Mouse (Mus musculus): Measurements from ENCODE around the gene Arl13a.
"Not testable (repeated sequence)": the region's sequence is repeated elsewhere in the genome, so short reads cannot be mapped to it uniquely, and the experiment has no call there.

Gene Arl13a

DNA sequence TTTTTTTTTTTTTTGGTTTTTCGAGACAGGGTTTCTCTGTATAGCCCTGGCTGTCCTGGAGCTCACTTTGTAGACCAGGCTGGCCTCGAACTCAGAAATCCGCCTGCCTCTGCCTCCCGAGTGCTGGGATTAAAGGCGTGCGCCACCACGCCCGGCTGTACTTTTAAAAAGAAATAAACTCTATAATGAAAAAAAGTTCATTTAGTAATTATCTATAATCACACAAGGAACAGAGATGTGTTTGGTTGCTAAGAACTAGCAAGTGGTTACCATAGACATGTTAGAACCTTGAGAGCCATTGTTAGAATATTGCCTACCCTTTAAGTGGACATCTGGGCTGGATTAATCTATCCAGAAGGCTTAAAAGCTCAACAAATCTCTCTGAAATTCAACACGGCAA is at the start of gene Arl13a:
Gene Arl13a (plus strand): TSS at position 301 of the 400 bp plus-strand sequence.
- not testable (repeated sequence) for DNase-seq

DNA sequence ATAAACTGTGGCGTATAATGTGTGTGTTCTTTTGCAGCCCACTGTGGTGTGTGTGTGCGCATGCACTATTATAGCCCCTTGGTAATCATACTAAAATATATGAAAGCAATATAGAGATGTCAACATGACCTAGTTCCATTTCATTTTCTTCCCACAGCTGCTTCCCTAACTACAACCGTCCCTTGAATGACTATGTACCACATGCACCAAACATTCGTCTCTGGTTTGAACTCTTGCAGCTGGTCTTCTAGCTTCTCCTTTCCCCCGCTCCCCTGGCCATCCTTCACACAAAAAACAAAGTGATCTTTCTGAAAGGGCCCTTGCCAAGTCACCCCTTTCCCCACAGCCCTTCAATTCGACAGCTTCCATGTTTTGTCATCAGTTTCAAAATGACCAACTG is 47.3 kb upstream of the Arl13a start:
- no peak for DNase-seq

DNA sequence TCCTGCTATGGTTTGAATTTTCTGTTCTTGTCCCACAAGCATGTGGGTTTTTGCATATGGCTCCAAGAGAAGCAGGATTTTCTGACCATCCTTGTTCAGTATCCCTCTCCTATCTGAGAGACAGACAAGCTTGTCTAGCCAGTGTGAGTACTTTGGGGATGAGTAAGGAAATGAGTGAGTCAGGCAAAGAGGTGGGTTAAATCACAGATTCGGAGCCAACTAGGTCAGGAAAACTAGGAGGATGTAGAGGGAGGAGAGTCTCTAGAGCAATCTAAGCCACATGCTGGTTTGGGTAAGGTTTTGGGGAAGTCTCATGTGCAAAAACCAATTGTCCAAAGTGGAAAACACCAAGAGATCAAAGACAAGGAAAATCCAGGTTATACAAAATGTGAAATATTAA is 45.8 kb upstream of the Arl13a start:
- DNase-seq: no peak

DNA sequence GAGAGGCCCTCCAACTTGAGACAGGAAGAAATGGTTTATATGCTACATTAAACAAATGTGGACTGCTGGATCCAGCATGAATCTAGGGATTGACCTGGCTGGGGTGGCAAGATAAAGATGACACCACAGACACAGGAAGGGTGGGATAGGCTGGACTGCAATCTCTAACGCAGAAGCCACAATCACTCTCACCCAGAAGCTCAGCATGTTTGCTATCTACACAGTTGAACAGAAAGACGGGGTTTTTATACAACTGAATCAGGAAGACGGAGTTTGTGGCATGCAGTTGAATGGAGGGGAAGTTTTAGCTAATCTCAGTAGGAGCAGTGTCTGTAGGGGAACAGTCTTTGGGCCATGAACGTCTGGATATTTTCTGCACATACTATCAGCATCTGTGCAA is 45.3 kb upstream of the Arl13a start:
- DNase-seq: no peak

DNA sequence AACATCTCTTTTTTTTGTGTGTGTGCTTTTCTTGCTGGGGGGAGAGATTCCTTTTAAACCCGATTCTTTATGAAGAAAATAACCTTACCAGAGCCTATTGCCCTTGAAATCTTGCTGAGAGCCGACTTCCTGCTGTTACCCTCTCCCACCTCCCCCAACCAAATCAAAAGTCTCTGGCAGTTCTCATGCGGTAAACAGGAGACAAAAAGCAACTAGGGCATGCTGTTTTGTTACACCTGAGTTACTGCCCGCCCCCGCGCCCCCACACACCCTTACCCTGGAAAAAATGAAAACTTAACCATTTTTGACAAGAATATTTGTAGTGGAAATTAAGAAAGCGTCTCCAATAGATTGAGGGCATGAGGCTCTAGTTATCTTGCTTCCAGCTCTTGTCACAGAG is 29.1 kb upstream of the Arl13a start:
- DNase-seq: no peak

DNA sequence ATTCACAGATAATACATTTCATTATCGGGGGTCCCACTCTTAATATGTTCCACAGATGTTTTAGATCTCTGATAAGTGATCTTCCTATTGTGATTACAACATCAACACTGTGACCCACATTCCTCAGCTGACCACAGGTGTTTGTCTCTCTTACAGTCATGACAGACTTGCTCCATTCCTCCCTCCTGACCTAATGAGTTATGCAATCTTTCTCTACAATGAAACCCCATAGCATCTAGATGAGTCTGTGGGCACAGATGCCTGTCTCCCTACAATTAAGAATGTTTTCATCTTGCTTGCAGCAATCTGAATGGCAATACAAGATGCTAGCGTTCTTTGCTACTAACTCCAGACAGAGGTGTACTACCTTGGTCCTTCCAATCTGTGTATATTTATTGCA is 26.9 kb upstream of the Arl13a start:
- no peak for DNase-seq

DNA sequence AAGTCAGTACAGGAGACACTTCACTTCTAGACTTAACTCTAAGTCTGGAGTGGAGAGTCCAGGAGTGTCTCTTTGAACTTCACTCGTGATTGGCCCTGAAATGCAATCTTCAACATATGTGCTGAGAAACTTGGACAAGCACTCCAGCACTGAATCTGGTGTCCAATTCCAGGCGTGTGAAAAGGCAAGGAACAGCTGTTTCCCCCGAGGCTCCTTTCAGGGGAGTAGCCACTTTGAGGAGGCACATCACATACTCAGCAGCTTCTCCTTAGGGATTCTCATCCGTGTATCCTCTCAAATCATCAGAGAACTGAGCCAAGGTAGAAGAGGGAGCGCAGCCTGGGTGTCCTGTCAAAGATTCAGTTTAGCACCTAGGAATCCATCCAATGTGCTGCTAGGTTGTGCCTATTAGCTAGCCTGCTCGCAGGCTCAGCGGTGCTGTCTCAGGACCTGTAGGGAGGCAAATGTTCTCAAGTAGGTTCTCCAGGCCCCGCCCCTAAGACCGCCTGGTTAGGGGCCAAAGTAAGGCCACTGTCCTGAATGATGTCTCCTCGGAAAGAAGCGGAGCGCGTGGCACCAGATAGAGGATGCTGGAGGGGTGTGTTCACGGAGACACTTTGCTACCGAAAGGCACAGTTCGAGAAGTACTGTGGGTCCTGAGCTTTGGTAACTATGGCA is 25.1 kb upstream of the Arl13a start, which contains the start of gene Xkrx:
Gene Xkrx (minus strand): TSS at position 34 of the 678 bp plus-strand sequence.
- DNase-seq: no peak

DNA sequence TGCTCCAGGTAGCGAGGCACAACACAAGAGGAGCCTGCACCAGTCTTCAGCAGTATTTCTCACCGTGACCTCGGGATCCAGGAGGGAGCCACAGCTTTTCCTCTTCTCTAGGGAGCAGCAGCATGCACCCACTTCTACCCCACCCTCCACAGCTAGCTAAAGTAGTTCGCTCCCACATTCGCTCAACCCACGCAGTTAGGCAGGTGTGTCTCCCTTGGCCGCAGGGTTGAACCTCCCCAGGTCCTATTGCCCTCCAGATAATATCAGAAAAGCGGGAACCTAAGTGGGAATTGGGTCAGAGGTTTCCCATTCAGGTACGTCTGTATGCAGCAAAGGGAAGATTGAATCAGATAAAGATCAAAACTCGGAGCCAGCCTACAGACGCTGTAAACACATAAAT is 24.5 kb upstream of the Arl13a start:
- no peak for DNase-seq

DNA sequence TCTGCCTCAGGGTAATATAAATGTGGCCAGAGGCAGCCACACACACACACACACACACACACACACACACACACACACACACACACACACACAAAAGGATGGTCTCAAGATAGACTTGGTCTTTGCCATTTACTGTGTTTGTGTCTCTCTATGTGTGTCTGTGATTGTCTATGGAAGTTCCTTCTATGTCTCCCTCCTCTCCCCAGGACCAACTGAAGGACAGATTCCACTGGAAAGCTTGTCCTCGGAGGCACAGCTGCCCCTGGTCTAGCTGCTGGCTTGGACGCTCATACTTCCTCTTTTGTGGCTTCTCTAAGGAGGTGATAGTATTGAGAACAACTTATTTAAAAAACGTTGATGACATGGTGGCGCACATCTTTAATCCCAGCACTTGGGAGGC is 23.8 kb upstream of the Arl13a start:
- peak; percentile 2 for DNase-seq

DNA sequence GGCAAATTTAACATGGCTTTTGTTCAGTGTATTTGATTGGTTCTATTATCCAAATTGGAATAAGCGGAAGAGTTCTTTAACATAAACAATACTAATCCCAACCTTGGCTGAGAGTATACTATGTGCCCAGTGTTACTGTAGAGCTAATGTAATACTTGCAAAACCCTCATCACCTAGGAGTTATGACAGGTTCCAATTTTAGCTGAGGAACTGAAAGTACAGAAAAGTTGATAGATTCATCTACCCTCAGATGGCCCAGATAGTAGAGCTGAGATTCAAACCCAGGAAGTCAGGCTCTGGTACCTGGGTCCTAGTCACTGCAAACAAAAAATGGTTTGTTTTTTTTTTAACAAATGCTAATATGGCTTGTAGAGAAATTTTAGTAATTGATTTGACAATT is 16.7 kb upstream of the Arl13a start:
- DNase-seq: no peak

DNA sequence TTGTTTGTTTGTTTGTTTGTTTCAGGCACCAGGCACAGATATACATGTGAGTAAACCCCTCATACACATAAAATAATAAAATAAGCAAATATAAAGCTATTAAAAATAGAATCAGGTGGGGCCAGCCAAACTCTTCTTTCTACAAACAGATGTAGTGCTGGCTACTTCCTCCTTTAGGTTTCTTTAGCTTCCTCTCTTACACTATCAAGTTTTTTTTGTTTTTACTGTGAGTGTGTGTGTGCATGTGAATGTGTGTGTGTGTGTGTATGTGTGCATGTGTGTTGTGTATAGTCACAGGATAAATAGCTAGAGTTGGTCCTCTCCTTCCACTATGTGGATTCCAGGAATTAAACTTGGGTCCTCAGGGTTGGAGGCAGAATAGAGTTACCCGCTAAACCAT is 12.6 kb upstream of the Arl13a start:
- no peak for DNase-seq

DNA sequence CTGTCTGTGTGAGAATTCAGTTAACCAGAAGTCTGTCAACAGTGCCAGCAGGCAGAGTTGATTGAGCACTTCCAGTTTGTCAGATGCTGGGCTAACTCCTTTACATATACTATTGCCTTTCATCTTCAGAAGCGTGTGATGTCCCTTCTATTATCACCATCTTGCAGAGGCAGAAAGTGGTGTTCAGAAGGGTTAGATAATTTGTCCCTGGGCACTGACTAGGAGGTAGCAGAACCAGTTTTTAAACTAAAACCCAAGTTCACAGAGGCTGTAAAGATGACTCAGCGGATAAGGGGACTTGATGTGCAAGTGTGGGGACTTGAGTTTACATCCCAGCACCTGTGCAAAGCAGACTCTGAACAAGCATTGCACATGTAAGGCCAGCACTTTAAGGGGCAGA is 21.2 kb downstream of the Arl13a start:
- DNase-seq: no peak

DNA sequence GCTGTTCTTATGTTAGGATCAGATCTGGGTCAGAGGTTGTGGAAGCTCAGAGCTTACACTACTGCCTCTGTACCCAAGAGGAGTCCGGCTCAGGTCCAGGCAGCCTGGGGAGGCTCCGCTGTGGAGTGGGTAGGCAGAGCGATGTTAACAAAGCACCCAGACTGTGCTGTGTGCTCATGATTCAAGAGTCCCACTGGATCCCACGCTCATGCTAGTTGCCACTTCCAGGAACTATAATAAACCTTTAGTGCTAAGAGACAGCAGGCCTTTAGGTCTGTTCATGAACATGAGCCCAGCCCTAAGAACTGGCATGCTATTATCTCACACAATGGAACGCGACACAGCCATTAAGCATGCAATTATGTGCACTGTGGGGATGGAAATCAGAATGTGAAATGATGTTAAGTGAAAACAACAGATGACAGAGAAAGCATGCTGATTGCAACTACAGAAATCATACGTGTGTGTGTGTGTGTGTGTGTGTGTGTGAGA is 23.9 kb downstream of the Arl13a start:
- no peak for DNase-seq

DNA sequence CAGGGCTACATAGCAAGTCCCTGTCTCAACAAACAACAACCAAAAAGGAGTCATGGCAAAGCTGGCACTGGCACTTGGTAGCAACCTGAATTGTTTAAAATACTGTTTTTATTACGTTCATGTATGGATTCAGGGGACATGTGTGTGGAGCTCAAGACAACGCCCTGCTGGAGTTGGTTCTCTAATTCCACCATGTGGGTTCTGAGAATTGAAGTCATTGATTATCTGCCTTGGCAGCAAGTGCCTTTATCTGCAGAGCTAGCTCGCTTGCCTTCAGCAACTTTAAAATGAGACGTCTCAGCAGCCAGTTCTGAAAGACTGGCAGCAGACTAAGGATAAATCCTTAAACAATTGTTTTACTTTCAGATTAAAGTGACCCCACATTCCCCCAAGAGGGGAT is 30.9 kb downstream of the Arl13a start:
- DNase-seq: peak; percentile 21

DNA sequence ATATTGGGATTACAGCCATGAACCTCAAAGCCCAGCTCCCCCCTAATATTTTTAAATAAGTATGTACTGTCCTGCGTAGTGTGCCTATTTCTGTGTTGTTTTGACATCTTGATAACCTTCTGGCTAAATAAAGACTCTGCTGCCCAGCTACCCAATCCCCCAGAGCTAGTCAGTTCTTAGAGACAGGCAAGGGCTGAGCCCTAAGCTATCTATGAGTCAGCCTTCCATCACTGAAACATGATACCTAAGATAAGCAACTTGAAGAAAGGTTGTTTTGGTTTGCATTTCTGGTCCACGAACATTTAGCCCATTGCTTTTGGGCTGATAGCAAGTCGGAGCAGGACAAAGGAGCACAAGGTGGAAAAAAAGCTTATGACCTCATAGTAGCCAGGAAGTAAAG is 33.3 kb downstream of the Arl13a start:
- no peak for DNase-seq

DNA sequence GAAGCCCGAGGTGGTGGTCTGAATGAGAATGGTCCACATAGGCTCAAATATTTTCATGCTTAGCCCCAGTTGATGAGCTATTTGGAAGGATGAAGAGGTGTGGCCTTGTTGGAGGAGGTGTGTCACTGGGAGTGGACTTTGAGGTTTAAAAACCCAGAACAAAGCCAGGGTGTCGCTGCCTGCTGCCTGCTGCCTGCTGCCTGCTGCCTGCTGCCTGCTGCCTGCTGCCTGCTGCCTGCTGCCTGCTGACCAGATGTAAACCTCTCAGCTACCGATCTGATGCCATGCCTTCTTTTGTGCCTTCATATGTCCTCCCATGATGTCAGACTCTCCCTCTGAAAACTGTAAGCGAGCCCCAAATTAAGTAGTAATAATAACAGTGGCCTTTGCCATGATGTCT is 34.6 kb downstream of the Arl13a start, which contains the start of gene Nox1:
Gene Nox1 (minus strand): TSS at position 101 of the 400 bp plus-strand sequence.
- no peak for DNase-seq

DNA sequence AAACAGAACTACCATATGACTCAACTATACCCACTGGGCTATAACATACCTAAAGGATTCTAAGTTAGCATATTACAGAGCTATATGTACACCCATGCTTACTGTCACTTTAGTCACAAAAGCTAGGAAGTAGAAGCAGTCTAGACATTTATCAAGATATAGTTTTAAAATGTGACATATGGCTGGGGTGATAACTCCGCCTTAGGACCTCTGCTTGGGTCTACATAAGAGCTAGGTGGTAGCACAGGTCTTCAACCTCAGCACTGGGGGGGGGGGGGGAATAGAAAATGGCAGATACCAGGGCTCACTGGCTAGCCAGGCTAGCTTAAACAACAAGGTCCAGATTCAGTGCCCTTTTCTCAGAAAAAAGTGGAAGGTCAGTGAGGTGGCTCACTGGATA is 45.7 kb downstream of the Arl13a start:
- DNase-seq: no peak

DNA sequence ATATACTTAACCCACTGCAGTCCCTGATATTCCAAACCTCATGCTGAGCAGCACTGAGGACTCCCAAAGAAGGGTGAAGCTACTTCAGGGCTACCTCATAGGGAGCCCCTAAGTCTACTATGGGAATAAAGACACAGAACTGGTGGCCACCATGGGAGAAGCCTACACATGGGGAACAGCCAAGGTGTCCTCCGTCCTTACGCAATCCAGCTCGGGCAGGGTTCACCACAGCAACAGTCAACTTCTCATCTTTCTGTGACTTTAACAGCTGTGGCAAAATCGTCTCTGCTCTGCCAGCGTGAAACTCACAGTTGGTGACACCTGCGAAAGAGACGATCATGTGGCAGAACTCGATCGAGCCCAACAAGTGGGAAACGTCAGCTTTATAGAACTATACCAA is 51.0 kb downstream of the Arl13a start:
- DNase-seq: no peak

DNA sequence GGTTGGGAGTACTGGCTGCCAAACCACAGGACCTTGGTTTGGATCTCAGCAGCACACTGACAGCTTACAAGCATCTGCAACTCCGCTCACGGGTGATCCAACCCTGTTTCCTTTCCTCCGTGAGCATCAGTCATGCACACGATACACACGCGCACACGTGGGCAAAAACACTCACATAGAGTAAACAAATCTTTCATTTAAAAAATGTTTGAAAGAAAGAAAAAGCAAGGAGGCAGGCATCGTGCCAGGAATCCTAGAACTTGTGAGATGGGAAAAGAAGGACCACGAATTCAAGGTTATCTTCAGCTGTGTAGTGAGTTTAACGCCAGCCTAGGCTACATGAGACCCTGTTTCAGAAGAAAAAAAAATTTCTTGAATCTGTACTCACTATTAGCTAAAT is 58.6 kb downstream of the Arl13a start:
- no peak for DNase-seq

DNA sequence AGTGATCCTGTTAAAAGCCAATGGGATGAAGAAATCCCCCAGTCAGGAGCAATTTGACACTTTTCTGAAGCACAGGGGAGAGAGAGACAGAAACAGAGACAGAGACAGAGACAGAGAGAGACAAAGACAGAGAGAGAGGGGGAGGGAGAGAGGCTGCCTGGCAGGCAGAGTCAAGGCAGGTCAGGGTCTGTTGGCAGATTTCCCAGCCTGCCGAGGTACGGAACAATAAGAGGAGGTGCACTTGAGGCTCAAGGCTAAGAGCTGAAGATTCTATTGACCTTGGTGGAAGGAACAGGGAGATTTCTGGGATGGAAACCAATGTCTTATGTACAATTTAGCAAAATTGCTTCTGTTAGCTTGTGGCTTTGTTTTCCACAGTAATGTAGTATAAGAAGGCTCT is 60.9 kb downstream of the Arl13a start:
- no peak for DNase-seq

Measured in liver (tissue).